Mouse (Mus musculus) neural tube, embryonic 14.5 days (tissue): ENCODE measurements around the gene Nelfa. TPM values are rescaled to one million over a fixed set of nuclear protein-coding genes. Genes with fewer than 3 reads are reported as not detected.
A peak's percentile ranks its signal among the peaks of the same experiment; 100 is the strongest.
"Not testable (repeated sequence)": the region's sequence is repeated elsewhere in the genome, so short reads cannot be mapped to it uniquely, and the experiment has no call there.

Experiments
- ATAC-seq: fragments of 200-750 bp; cut with Nextera tagmentation; 2 replicates; pipeline ENCODE4 v1.8.0; 2017; ENCODE audit warnings: low read depth, mild to moderate bottlenecking, moderate TSS enrichment, moderate library complexity
- H3K27ac ChIP-seq: fragments of 300-500 bp; sonication (generic); 2 replicates; pipeline ENCODE4 v1.5.1; 2014; ENCODE audit warnings: low read depth, mild to moderate bottlenecking, control low read depth, low read length, moderate library complexity, mixed read lengths
- H3K27me3 ChIP-seq: fragments of 300-500 bp; sonication (generic); 2 replicates; pipeline ENCODE4 v1.6.1; 2014; ENCODE audit warnings: low read length; ENCODE audit not compliant: control insufficient read depth, insufficient read depth
- H3K36me3 ChIP-seq: fragments of 300-500 bp; sonication (generic); 2 replicates; pipeline ENCODE4 v1.6.1; 2014; ENCODE audit warnings: low read length, mixed read lengths; ENCODE audit not compliant: control insufficient read depth, insufficient read depth
- H3K4me1 ChIP-seq: fragments of 300-500 bp; sonication (generic); 2 replicates; pipeline ENCODE4 v1.6.1; 2014; ENCODE audit warnings: low read length; ENCODE audit not compliant: control insufficient read depth, insufficient read depth
- H3K4me2 ChIP-seq: fragments of 300-500 bp; sonication (generic); 2 replicates; pipeline ENCODE4 v1.6.1; 2014; ENCODE audit warnings: mild to moderate bottlenecking, low read depth, low read length, control low read depth
- H3K4me3 ChIP-seq: fragments of 300-500 bp; sonication (generic); 2 replicates; pipeline ENCODE4 v1.5.1; 2014; ENCODE audit warnings: low read depth, low read length, control low read depth, mixed read lengths
- H3K9ac ChIP-seq: fragments of 300-500 bp; sonication (generic); replicated peaks from 2 replicates; pipeline ENCODE4 v1.6.1; 2014; ENCODE audit warnings: low read depth, mild to moderate bottlenecking, control low read depth, low read length, mixed read lengths
- H3K9me3 ChIP-seq: fragments of 300-500 bp; sonication (generic); 2 replicates; pipeline ENCODE4 v1.6.1; 2016; ENCODE audit warnings: low read length; ENCODE audit not compliant: control insufficient read depth
- WGBS: fragments of 180-500 bp; shearing (Covaris S2); extraction: QIAGEN DNeasy Blood & Tissue Kit; methylation state at CpG from one replicate; pipeline ENCODE4 v1.1.7; 2014; 5-methylcytosine and 5-hydroxymethylcytosine counted together
- polyA plus RNA-seq: library from polyadenylated mRNA; unstranded; fragments of >200 nt; fragmentation: Nextera tagmentation; extraction: Ambion mirVana; gene quantifications from 2 replicates; pipeline ENCODE4 v1.2.1, GENCODE M21; 2014

Nelfa gene
- polyA plus RNA-seq, 1 experiment from 2014 or later: 34.3 TPM

DNA sequence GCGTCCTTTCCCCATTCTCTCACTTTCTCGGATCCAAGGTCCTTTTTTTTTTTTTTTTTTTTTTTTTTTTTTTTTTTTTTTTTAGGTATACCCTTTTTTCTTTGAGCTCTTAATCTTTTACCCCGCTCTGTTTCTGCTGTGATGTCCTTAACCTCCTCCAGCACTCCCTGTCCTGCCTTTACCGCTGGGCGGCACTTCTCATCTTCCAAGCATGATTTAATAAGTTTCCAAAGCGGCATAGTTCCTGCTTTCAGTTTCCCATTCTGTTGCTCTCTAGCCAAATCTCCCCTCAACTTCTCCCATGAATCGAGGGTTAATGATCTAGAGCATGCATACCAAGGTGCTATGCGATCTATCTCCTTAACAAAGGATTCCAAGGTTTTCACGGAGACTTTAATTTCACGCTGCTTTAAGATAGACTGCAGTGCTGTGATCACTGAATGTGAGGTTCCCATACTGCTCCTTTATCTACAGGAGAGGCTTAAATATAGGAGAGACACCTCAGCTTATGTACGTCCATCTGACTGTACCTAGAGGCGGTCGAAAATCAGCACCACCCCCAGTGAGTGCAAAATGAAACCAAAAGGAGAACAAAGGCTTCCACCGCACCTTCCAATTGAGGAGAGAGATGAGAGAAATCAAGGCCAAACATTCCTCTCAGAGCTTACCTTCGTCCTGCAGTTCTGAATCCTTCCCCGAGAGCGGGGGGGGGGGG, 17.4 kb upstream of the Nelfa start:
- Histone ChIP-seq H3K9ac (no peak overlapping the region), H3K27ac (no peak overlapping the region)

DNA sequence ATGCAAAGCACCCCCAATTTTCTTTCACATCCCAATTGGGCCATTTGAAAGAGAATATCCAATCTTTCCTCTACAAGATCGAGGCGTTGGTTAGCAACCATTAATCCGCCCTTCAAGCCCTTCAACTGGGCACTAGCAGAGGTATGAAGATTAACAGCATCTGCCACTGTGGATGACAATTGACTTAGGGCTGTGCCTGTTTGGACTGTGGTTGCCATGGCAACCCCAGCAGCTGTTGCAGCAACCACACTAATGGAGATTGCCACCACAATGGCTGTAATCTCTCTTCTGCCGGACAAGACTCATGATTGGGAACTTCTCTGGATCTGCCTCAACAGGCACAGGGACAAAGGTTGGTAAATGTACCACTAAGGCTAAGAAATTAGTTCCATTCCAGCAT, 12.1 kb upstream of the Nelfa start:
- Histone ChIP-seq H3K4me3 (no peak overlapping the region), H3K27me3 (no peaks in the 10 kb centered on the region), H3K4me2 (no peak overlapping the region), H3K4me1 (no peaks in the 10 kb centered on the region), H3K9ac (no peak overlapping the region), H3K36me3 (no peaks in the 10 kb centered on the region), H3K9me3 (no peaks in the 10 kb centered on the region), H3K27ac (no peak overlapping the region)
- WGBS: 59% methylated on average over 4 of the region's 4 CpGs
- ATAC-seq: no peak

More for the DNA sequence above, 17.4 kb upstream of the Nelfa start:
- ATAC-seq: no peak
- Histone ChIP-seq H3K36me3 (no peaks in the 10 kb centered on the region), H3K4me3 (no peak overlapping the region), H3K4me1 (no peaks in the 10 kb centered on the region), H3K9me3 (no peaks in the 10 kb centered on the region), H3K27me3 (no peaks in the 10 kb centered on the region), H3K4me2 (no peak overlapping the region)
- WGBS: 92% methylated on average over 15 of the region's 17 CpGs

DNA sequence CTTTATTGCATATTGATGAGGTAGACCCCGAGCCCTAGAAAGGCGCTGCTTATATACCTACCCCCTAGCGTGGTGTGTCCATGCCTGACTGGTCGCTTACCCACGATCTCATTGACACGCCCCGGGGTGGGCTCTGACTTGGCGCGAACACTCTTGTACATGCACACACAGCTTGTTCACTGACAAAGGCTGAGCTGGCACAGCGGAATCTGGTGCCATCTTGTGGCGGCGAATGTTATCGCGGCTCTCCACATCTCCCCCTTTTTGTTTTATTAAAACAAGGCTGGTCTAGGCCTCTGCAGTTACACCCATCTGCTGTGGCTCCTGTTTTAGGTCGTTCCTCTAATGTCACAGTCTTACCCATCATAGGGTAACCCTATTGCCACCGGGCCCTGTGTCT, 10.8 kb upstream of the Nelfa start:
- not testable (repeated sequence) for H3K27me3 ChIP-seq, H3K36me3 ChIP-seq, ATAC-seq, H3K4me3 ChIP-seq, H3K9ac ChIP-seq, H3K27ac ChIP-seq, H3K4me2 ChIP-seq, H3K9me3 ChIP-seq, H3K4me1 ChIP-seq
- 84% methylated on average over 16 of the region's 16 CpGs for WGBS

GRCm38 (mm10) chr5:33938448-33938847, 2.2 kb upstream of the Nelfa start:
- Histone ChIP-seq H3K9ac (no peak overlapping the region), H3K27ac (no peak overlapping the region), H3K36me3 (no peaks in the 10 kb centered on the region), H3K4me3 (no peak overlapping the region), H3K9me3 (no peaks in the 10 kb centered on the region; the same call in 1 of the 2 replicates), H3K4me2 (no peak overlapping the region), H3K27me3 (no peaks in the 10 kb centered on the region), H3K4me1 (peaks cover 23% of the 10 kb centered on the region)
- 95% methylated on average over 3 of the region's 3 CpGs for WGBS
- ATAC-seq: no peak

- ATAC-seq: no peak
- peak overlapping the region; percentile 39; the same call in 1 of the 2 replicates for H3K9ac ChIP-seq
- H3K27ac ChIP-seq: no peak overlapping the region
- WGBS: 96% methylated on average over 2 of the region's 2 CpGs
- no peaks in the 10 kb centered on the region for H3K36me3 ChIP-seq
- no peaks in the 10 kb centered on the region for H3K27me3 ChIP-seq
- no peak overlapping the region for H3K4me3 ChIP-seq
- H3K9me3 ChIP-seq: no peaks in the 10 kb centered on the region; the same call in 1 of the 2 replicates
- peaks cover 23% of the 10 kb centered on the region for H3K4me1 ChIP-seq
- H3K4me2 ChIP-seq: peak overlapping the region; percentile 53
Observed at GRCm38 (mm10) chr5:33937230-33937629, 1.0 kb upstream of the Nelfa start.

GRCm38 (mm10) chr5:33935700-33936111, 507 bp downstream of the Nelfa start:
- Histone ChIP-seq H3K4me2 (peak overlapping the region; percentile 55), H3K9ac (peak overlapping the region; percentile 86), H3K9me3 (no peaks in the 10 kb centered on the region), H3K36me3 (no peaks in the 10 kb centered on the region), H3K4me1 (peaks cover 23% of the 10 kb centered on the region), H3K27me3 (no peaks in the 10 kb centered on the region), H3K27ac (peak overlapping the region; percentile 93), H3K4me3 (peak overlapping the region; percentile 79)
- under 1% methylated on average over 38 of the region's 39 CpGs for WGBS
- ATAC-seq: peak; percentile 62

GRCm38 (mm10) chr5:33934877-33935276, 1.3 kb downstream of the Nelfa start:
- no peak for ATAC-seq
- Histone ChIP-seq H3K27ac (no peak overlapping the region), H3K4me3 (peak overlapping the region; percentile 79), H3K9me3 (no peaks in the 10 kb centered on the region), H3K27me3 (no peaks in the 10 kb centered on the region), H3K4me2 (peak overlapping the region; percentile 55), H3K36me3 (no peaks in the 10 kb centered on the region), H3K4me1 (peaks cover 23% of the 10 kb centered on the region), H3K9ac (peak overlapping the region; percentile 86; the same call in 1 of the 2 replicates)
- 81% methylated on average over 7 of the region's 7 CpGs for WGBS

- H3K36me3 ChIP-seq: no peaks in the 10 kb centered on the region
- ATAC-seq: no peak
- WGBS: 96% methylated on average over 2 of the region's 2 CpGs
- no peaks in the 10 kb centered on the region for H3K27me3 ChIP-seq
- no peak overlapping the region for H3K9ac ChIP-seq
- peaks cover 23% of the 10 kb centered on the region for H3K4me1 ChIP-seq
- H3K27ac ChIP-seq: no peak overlapping the region
- no peaks in the 10 kb centered on the region for H3K9me3 ChIP-seq
- H3K4me2 ChIP-seq: peak overlapping the region; percentile 55; the same call in 1 of the 2 replicates
- H3K4me3 ChIP-seq: no peak overlapping the region
Observed at GRCm38 (mm10) chr5:33934081-33934480, 2.1 kb downstream of the Nelfa start.

- 87% methylated on average over 2 of the region's 2 CpGs for WGBS
- no peaks in the 10 kb centered on the region for H3K36me3 ChIP-seq
- peaks cover 23% of the 10 kb centered on the region for H3K4me1 ChIP-seq
- no peak overlapping the region for H3K9ac ChIP-seq
- H3K27ac ChIP-seq: no peak overlapping the region
- H3K27me3 ChIP-seq: no peaks in the 10 kb centered on the region
- H3K4me3 ChIP-seq: no peak overlapping the region
- no peak overlapping the region for H3K4me2 ChIP-seq
- H3K9me3 ChIP-seq: no peaks in the 10 kb centered on the region
- no peak for ATAC-seq
Observed at GRCm38 (mm10) chr5:33932413-33932812, 3.8 kb downstream of the Nelfa start.
